Mouse (Mus musculus): ENCODE measurements around the gene Bri3bp. TPM values are rescaled to one million over a fixed set of nuclear protein-coding genes. Genes with fewer than 3 reads are reported as not detected.
"Not testable (repeated sequence)": the region's sequence is repeated elsewhere in the genome, so short reads cannot be mapped to it uniquely, and the experiment has no call there.

Gene Bri3bp
- polyA plus RNA-seq (2014; fragmentation: Nextera tagmentation; extraction: Ambion mirVana): 26.8 and 37.8 TPM in 2 replicates

GRCm38 (mm10) chr5:125441234-125442114, at the start of gene Bri3bp:
Bri3bp (plus strand) TSS chr5:125441568.
- WGBS: under 1% methylated on average over 96 of the region's 97 CpGs

GRCm38 (mm10) chr5:125391609-125392008, 49.8 kb upstream of the Bri3bp start:
- Histone ChIP-seq H3K4me3 (replicated peaks; ENCODE audit: low read depth, low read length) (no peak overlapping the region), H3K4me1 (ENCODE audit: control insufficient read depth, insufficient read depth, low read length) (peaks cover 40% of the 10 kb centered on the region), H3K9me3 (ENCODE audit: control insufficient read depth, low read length) (no peaks in the 10 kb centered on the region), H3K27ac (replicated peaks; ENCODE audit: low read depth, low read length) (no peak overlapping the region), H3K36me3 (ENCODE audit: control insufficient read depth, insufficient read depth, low read length) (no peaks in the 10 kb centered on the region), H3K9ac (replicated peaks; ENCODE audit: low read length) (no peak overlapping the region), H3K4me2 (ENCODE audit: low read length) (no peak overlapping the region), H3K27me3 (ENCODE audit: control insufficient read depth, insufficient read depth, low read length) (no peaks in the 10 kb centered on the region)
- no peak for DNase-seq
- 88% methylated on average over 5 of the region's 5 CpGs for WGBS
- ATAC-seq (ENCODE audit: low FRiP score, low TSS enrichment): no peak

More at GRCm38 (mm10) chr5:125441234-125442114, at the start of gene Bri3bp:
- Histone ChIP-seq H3K27me3 (ENCODE audit: control insufficient read depth, insufficient read depth, low read length) (no peaks in the 10 kb centered on the region), H3K4me1 (ENCODE audit: control insufficient read depth, insufficient read depth, low read length) (peaks cover 16% of the 10 kb centered on the region), H3K36me3 (ENCODE audit: control insufficient read depth, insufficient read depth, low read length) (no peaks in the 10 kb centered on the region), H3K9ac (replicated peaks; ENCODE audit: low read length) (peak within 1 kb of the TSS; percentile 86), H3K4me2 (ENCODE audit: low read length) (peak within 1 kb of the TSS; percentile 82), H3K27ac (replicated peaks; ENCODE audit: low read depth, low read length) (peak within 1 kb of the TSS; percentile 76), H3K9me3 (ENCODE audit: control insufficient read depth, low read length) (0 out of 2 replicates have a peak, but pooled peaks cover 3% of the 10 kb centered on the region), H3K4me3 (replicated peaks; ENCODE audit: low read depth, low read length) (peak within 1 kb of the TSS; percentile 86)
- ATAC-seq (ENCODE audit: low FRiP score, low TSS enrichment) (peak; percentile 89), DNase-seq (peak; percentile 82)

- Histone ChIP-seq H3K4me1 (ENCODE audit: control insufficient read depth, insufficient read depth, low read length) (peaks cover 40% of the 10 kb centered on the region), H3K27ac (replicated peaks; ENCODE audit: low read depth, low read length) (peak overlapping the region; percentile 99)
- not testable (repeated sequence) for H3K4me3 ChIP-seq (replicated peaks; ENCODE audit: low read depth, low read length); H3K36me3 ChIP-seq (ENCODE audit: control insufficient read depth, insufficient read depth, low read length); H3K27me3 ChIP-seq (ENCODE audit: control insufficient read depth, insufficient read depth, low read length); H3K9me3 ChIP-seq (ENCODE audit: control insufficient read depth, low read length); DNase-seq; H3K9ac ChIP-seq (replicated peaks; ENCODE audit: low read length); ATAC-seq (ENCODE audit: low FRiP score, low TSS enrichment); H3K4me2 ChIP-seq (ENCODE audit: low read length)
- 90% methylated on average over 4 of the region's 4 CpGs for WGBS
Measured at GRCm38 (mm10) chr5:125392176-125392575, 49.2 kb upstream of the Bri3bp start.

DNA sequence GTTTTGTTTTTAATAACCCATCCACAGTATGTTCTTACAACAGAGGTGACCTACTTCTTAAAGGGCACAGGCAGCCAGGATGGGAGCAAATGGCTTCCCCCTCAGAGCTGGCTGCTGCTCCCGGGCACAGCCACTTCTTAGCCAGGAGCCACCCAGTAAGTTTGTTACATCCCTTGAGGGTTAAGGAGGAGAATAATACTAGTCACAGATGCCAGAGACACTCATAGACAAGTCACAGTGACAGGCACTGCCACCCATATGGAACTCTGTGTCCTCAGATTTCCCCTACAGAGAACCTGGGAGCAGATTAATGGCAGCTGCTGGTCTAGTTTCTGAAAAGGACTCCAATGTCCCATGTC, 48.8 kb upstream of the Bri3bp start:
- Histone ChIP-seq H3K36me3 (ENCODE audit: control insufficient read depth, insufficient read depth, low read length) (no peaks in the 10 kb centered on the region), H3K27ac (replicated peaks; ENCODE audit: low read depth, low read length) (peak overlapping the region; percentile 99), H3K4me1 (ENCODE audit: control insufficient read depth, insufficient read depth, low read length) (peaks cover 40% of the 10 kb centered on the region), H3K9ac (replicated peaks; ENCODE audit: low read length) (0 out of 2 replicates have a peak overlapping the region, but pooled peaks have one; percentile 2), H3K4me2 (ENCODE audit: low read length) (peak overlapping the region; percentile 70), H3K9me3 (ENCODE audit: control insufficient read depth, low read length) (no peaks in the 10 kb centered on the region), H3K27me3 (ENCODE audit: control insufficient read depth, insufficient read depth, low read length) (no peaks in the 10 kb centered on the region), H3K4me3 (replicated peaks; ENCODE audit: low read depth, low read length) (no peak overlapping the region)
- 7% methylated on average over 1 of the region's 1 CpGs for WGBS
- DNase-seq (no peak), ATAC-seq (ENCODE audit: low FRiP score, low TSS enrichment) (no peak)

GRCm38 (mm10) chr5:125392977-125393621, 48.3 kb upstream of the Bri3bp start:
- Histone ChIP-seq H3K27ac (replicated peaks; ENCODE audit: low read depth, low read length) (peak overlapping the region; percentile 99), H3K9me3 (ENCODE audit: control insufficient read depth, low read length) (no peaks in the 10 kb centered on the region), H3K4me2 (ENCODE audit: low read length) (peak overlapping the region; percentile 70), H3K9ac (replicated peaks; ENCODE audit: low read length) (peak overlapping the region; percentile 56), H3K36me3 (ENCODE audit: control insufficient read depth, insufficient read depth, low read length) (no peaks in the 10 kb centered on the region), H3K27me3 (ENCODE audit: control insufficient read depth, insufficient read depth, low read length) (no peaks in the 10 kb centered on the region), H3K4me3 (replicated peaks; ENCODE audit: low read depth, low read length) (peak overlapping the region; percentile 32), H3K4me1 (ENCODE audit: control insufficient read depth, insufficient read depth, low read length) (peaks cover 39% of the 10 kb centered on the region)
- ATAC-seq (ENCODE audit: low FRiP score, low TSS enrichment) (peak; percentile 90), DNase-seq (peak; percentile 96)
- under 1% methylated on average over 20 of the region's 20 CpGs for WGBS

GRCm38 (mm10) chr5:125393622-125394603, 47.5 kb upstream of the Bri3bp start:
- WGBS: 4% methylated on average over 25 of the region's 25 CpGs
- no peaks in the 10 kb centered on the region for H3K9me3 ChIP-seq (ENCODE audit: control insufficient read depth, low read length)

GRCm38 (mm10) chr5:125395008-125395407, 46.4 kb upstream of the Bri3bp start:
- Histone ChIP-seq H3K36me3 (ENCODE audit: control insufficient read depth, insufficient read depth, low read length) (no peaks in the 10 kb centered on the region), H3K9me3 (ENCODE audit: control insufficient read depth, low read length) (no peaks in the 10 kb centered on the region), H3K4me1 (ENCODE audit: control insufficient read depth, insufficient read depth, low read length) (peaks cover 32% of the 10 kb centered on the region), H3K4me2 (ENCODE audit: low read length) (peak overlapping the region; percentile 70; the same call in 1 of the 2 replicates), H3K9ac (replicated peaks; ENCODE audit: low read length) (peak overlapping the region; percentile 29; the same call in 1 of the 2 replicates), H3K27ac (replicated peaks; ENCODE audit: low read depth, low read length) (peak overlapping the region; percentile 99), H3K4me3 (replicated peaks; ENCODE audit: low read depth, low read length) (0 out of 2 replicates have a peak overlapping the region, but pooled peaks have one; percentile 12), H3K27me3 (ENCODE audit: control insufficient read depth, insufficient read depth, low read length) (no peaks in the 10 kb centered on the region)
- ATAC-seq (ENCODE audit: low FRiP score, low TSS enrichment): no peak
- DNase-seq: no peak
- WGBS: 33% methylated on average over 3 of the region's 3 CpGs

More at GRCm38 (mm10) chr5:125393622-125394603, 47.5 kb upstream of the Bri3bp start:
- no peaks in the 10 kb centered on the region for H3K27me3 ChIP-seq (ENCODE audit: control insufficient read depth, insufficient read depth, low read length)
- DNase-seq (peak; percentile 93), ATAC-seq (ENCODE audit: low FRiP score, low TSS enrichment) (peak; percentile 69)
- peak overlapping the region; percentile 56 for H3K9ac ChIP-seq (replicated peaks; ENCODE audit: low read length)
- peak overlapping the region; percentile 32 for H3K4me3 ChIP-seq (replicated peaks; ENCODE audit: low read depth, low read length)
- peaks cover 32% of the 10 kb centered on the region for H3K4me1 ChIP-seq (ENCODE audit: control insufficient read depth, insufficient read depth, low read length)
- H3K4me2 ChIP-seq (ENCODE audit: low read length): peak overlapping the region; percentile 70
- peak overlapping the region; percentile 99 for H3K27ac ChIP-seq (replicated peaks; ENCODE audit: low read depth, low read length)
- H3K36me3 ChIP-seq (ENCODE audit: control insufficient read depth, insufficient read depth, low read length): no peaks in the 10 kb centered on the region

GRCm38 (mm10) chr5:125400903-125401302, 40.5 kb upstream of the Bri3bp start:
- WGBS: 72% methylated on average over 7 of the region's 7 CpGs
- Histone ChIP-seq H3K36me3 (ENCODE audit: control insufficient read depth, insufficient read depth, low read length) (no peaks in the 10 kb centered on the region), H3K9me3 (ENCODE audit: control insufficient read depth, low read length) (no peaks in the 10 kb centered on the region), H3K4me2 (ENCODE audit: low read length) (no peak overlapping the region), H3K9ac (replicated peaks; ENCODE audit: low read length) (no peak overlapping the region), H3K4me3 (replicated peaks; ENCODE audit: low read depth, low read length) (no peak overlapping the region), H3K27me3 (ENCODE audit: control insufficient read depth, insufficient read depth, low read length) (no peaks in the 10 kb centered on the region), H3K27ac (replicated peaks; ENCODE audit: low read depth, low read length) (no peak overlapping the region), H3K4me1 (ENCODE audit: control insufficient read depth, insufficient read depth, low read length) (no peaks in the 10 kb centered on the region)
- DNase-seq (no peak), ATAC-seq (ENCODE audit: low FRiP score, low TSS enrichment) (no peak)

Measured in midbrain, embryonic 14.5 days (tissue).